Mouse (Mus musculus) testis, adult 2 months (tissue): Measurements from ENCODE around the gene Tenm4. TPM values are rescaled to one million over a fixed set of nuclear protein-coding genes. Genes with fewer than 3 reads are reported as not detected.

ENCODE experiments used
- H3K27ac ChIP-seq: fragments of 200-500 bp; 2 replicates; pipeline ENCODE4 v1.5.1; 2012; ENCODE audit warnings: low read depth, low read length; ENCODE audit not compliant: control insufficient read depth, insufficient read depth
- H3K27me3 ChIP-seq: fragments of 200-500 bp; 2 replicates; pipeline ENCODE4 v1.6.1; 2012; ENCODE audit warnings: mild to moderate bottlenecking, low read length, moderate library complexity; ENCODE audit not compliant: control insufficient read depth, insufficient read depth
- H3K36me3 ChIP-seq: fragments of 200-500 bp; 2 replicates; pipeline ENCODE4 v1.6.1; 2012; ENCODE audit warnings: mild to moderate bottlenecking, low read length; ENCODE audit not compliant: control insufficient read depth, insufficient read depth
- H3K4me1 ChIP-seq: fragments of 200-500 bp; 2 replicates; pipeline ENCODE4 v1.6.1; 2012; ENCODE audit warnings: low read length; ENCODE audit not compliant: control insufficient read depth, insufficient read depth
- H3K4me3 ChIP-seq: fragments of 200-500 bp; 2 replicates; pipeline ENCODE4 v1.5.1; 2012; ENCODE audit warnings: low read depth, mild to moderate bottlenecking, low read length, moderate library complexity, mixed read lengths; ENCODE audit not compliant: control insufficient read depth
- CTCF ChIP-seq: fragments of 200-500 bp; IDR thresholded peaks from 2 replicates; pipeline ENCODE4 v1.5.1; 2012; ENCODE audit warnings: low read depth, mild to moderate bottlenecking, inconsistent platforms, low read length, moderate library complexity; ENCODE audit not compliant: control insufficient read depth, insufficient read depth, insufficient replicate concordance
- POLR2A ChIP-seq: fragments of 200-500 bp; IDR thresholded peaks from 2 replicates; pipeline ENCODE4 v1.6.1; 2012; ENCODE audit warnings: low read depth, mild to moderate bottlenecking, inconsistent platforms, low read length, moderate library complexity; ENCODE audit not compliant: control insufficient read depth
- polyA plus RNA-seq: library from polyadenylated mRNA; depleted of rRNA; stranded (reverse); fragments of >200 nt; gene quantifications from 2 replicates; pipeline ENCODE4 v1.2.3, GENCODE M21; 2012

The Tenm4 gene
- polyA plus RNA-seq, 1 experiment, result 2.3 TPM

DNA sequence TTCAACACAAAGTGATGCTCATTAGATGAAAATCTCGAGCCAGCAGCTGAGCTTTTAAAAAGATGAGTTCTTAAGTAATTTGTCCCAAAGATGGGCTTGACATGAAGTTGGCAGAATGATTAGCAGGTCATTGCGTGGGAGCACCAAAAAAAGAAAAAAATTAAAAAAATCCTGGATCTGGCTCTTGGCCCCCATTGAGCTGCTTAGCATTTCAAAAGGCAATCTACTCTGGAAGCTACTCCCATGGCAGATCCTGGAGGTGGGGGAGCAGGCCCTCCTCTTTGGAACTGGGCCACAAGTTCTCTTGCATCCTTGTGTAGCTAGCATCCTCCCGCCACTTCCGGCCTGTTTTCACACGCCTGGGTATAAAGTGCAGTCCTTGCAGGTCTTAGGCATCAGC is 590.1 kb downstream of the Tenm4 start:
- Histone ChIP-seq H3K4me3 (no peak overlapping the region), H3K27ac (no peak overlapping the region), H3K4me1 (no peaks in the 10 kb centered on the region), H3K27me3 (no peaks in the 10 kb centered on the region), H3K36me3 (no peaks in the 10 kb centered on the region)
- TF ChIP-seq POLR2A, result no peak
- no peak for TF ChIP-seq CTCF

DNA sequence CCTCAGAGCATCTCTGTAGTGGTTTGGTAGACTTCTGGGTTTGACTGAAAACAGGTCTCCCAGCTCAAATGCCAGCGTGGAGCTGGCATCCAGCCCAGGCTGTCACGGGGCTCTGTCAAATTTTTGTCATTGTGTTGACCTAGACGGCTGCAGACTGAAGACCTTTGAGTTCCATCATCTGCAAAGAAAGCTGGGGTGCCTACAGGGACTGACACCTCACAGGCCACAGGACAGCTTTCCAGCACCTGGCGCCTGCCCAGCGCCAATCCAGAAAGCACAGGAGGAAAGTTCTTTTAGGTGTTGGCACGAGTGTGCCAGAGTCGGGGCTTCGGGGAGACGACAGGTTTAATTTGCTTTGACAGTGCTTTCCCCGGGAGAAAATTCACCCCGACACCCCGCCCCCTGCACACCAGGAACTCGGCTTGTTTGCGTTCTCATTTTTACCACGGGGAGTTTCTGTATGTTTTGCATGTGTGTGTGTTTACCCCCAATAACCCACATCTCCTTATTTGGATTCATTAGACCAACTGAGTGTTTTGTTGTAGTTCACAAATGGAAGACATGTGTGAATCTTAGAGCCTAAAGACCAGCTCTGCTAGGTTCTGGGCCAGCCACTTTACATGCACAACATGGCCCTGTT is 594.4 kb downstream of the Tenm4 start:
- H3K4me1 ChIP-seq, result peaks cover 10% of the 10 kb centered on the region
- TF ChIP-seq POLR2A (no peak), CTCF (no peak)
- H3K27ac ChIP-seq, result no peak overlapping the region
- no peaks in the 10 kb centered on the region for H3K27me3 ChIP-seq
- no peak overlapping the region for H3K4me3 ChIP-seq
- no peaks in the 10 kb centered on the region for H3K36me3 ChIP-seq

- H3K27me3 ChIP-seq, result no peaks in the 10 kb centered on the region
- H3K4me3 ChIP-seq, result no peak overlapping the region
- no peaks in the 10 kb centered on the region for H3K36me3 ChIP-seq
- H3K27ac ChIP-seq, result no peak overlapping the region
- TF ChIP-seq POLR2A (no peak), CTCF (no peak)
- H3K4me1 ChIP-seq, result peaks cover 10% of the 10 kb centered on the region
These were observed 596.0 kb downstream of the Tenm4 start for GRCm38 (mm10) chr7:96767090-96767489.

DNA sequence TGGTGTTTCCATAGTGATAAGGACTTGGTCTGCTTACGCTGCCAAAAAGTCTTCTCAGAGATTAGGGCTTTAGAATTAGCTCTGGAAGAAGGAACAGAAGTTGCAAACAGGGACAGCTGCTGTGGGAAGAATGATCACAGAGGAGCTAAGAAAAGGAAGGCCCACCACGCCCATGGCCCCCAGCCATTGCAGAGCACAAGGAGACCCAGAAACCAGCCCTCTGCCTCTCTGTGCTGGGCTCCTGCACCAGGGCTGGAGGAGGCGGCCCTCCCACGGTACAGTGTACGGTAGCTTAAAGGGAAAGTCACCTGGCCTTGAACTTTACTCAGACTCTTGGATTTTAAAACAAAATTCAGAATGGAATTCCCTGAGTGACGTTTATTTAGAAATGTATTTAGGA is 597.7 kb downstream of the Tenm4 start:
- no peak overlapping the region for H3K4me3 ChIP-seq
- peaks cover 10% of the 10 kb centered on the region for H3K4me1 ChIP-seq
- H3K27me3 ChIP-seq, result no peaks in the 10 kb centered on the region
- no peak for TF ChIP-seq CTCF
- no peak overlapping the region for H3K27ac ChIP-seq
- H3K36me3 ChIP-seq, result no peaks in the 10 kb centered on the region

DNA sequence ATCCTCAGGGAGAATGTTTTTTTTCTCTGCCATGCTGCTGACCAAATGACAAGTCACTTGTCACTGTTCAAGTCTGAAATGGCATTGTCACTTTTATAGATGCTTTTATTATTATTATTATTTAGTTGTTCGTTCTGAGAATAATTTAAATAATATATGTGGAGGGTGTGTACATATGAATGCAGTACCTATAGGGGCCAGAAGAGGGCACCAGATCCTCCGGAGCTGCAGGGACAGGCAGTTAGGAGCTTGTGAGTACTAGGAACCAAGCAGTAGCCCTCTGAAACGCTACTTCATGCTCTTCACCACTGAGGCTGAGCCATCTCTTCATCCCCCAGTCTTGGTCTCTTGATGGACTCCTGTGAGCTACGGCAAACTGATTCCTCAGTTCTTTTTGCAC is 598.7 kb downstream of the Tenm4 start:
- Histone ChIP-seq H3K4me3 (no peak overlapping the region), H3K36me3 (no peaks in the 10 kb centered on the region)

GRCm38 (mm10) chr7:96772966-96773365 is 601.9 kb downstream of the Tenm4 start:
- Histone ChIP-seq H3K36me3 (no peaks in the 10 kb centered on the region), H3K27ac (no peak overlapping the region)
- TF ChIP-seq CTCF (no peak), POLR2A (no peak)

More for the DNA sequence above, 598.7 kb downstream of the Tenm4 start:
- H3K4me1 ChIP-seq, result peaks cover 10% of the 10 kb centered on the region
- H3K27me3 ChIP-seq, result no peaks in the 10 kb centered on the region
- TF ChIP-seq POLR2A (no peak), CTCF (peak; percentile 73; the same call in 1 of the 2 replicates)
- no peak overlapping the region for H3K27ac ChIP-seq

GRCm38 (mm10) chr7:96773585-96774225 is 602.7 kb downstream of the Tenm4 start:
- TF ChIP-seq POLR2A (no peak), CTCF (no peak)
- Histone ChIP-seq H3K4me3 (no peak overlapping the region), H3K27ac (no peak overlapping the region), H3K4me1 (peaks cover 10% of the 10 kb centered on the region), H3K36me3 (no peaks in the 10 kb centered on the region), H3K27me3 (no peaks in the 10 kb centered on the region)

More at GRCm38 (mm10) chr7:96772966-96773365, 601.9 kb downstream of the Tenm4 start:
- Histone ChIP-seq H3K4me1 (peaks cover 10% of the 10 kb centered on the region), H3K27me3 (no peaks in the 10 kb centered on the region), H3K4me3 (no peak overlapping the region)

DNA sequence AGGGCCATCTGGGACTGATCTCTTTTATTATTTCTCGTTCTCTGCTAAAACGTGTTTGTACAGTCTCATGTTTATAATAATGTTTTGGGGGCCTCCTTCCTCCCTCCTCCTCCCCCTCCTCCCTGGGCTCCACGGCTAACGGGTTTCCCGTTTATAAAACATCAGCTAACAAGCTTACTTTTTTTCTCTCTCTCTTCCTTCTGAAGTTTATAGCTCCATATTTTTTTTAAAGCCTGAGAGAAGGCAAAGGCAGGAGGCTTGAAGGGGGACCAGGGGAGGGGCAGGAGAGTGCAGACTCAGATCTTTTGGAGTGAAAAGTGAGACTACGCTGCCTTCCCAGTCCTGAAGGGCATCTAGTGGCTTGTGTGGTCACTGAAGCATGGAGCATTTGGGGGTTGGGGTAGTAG is 604.0 kb downstream of the Tenm4 start:
- no peaks in the 10 kb centered on the region for H3K36me3 ChIP-seq

More for the DNA sequence above, 604.0 kb downstream of the Tenm4 start:
- no peak overlapping the region for H3K4me3 ChIP-seq
- no peaks in the 10 kb centered on the region for H3K4me1 ChIP-seq
- TF ChIP-seq CTCF (no peak), POLR2A (no peak)
- no peak overlapping the region for H3K27ac ChIP-seq
- H3K27me3 ChIP-seq, result no peaks in the 10 kb centered on the region
